Mouse (Mus musculus): ENCODE results near the gene Catsperg1. TPM values are rescaled to one million over a fixed set of nuclear protein-coding genes. Genes with fewer than 3 reads are reported as not detected.

Catsperg1 gene
- 1.7 and 4.1 TPM in 2 replicates for polyA plus RNA-seq (2011; ENCODE audit: insufficient read depth, insufficient read length, low replicate concordance, missing spikeins)

DNA sequence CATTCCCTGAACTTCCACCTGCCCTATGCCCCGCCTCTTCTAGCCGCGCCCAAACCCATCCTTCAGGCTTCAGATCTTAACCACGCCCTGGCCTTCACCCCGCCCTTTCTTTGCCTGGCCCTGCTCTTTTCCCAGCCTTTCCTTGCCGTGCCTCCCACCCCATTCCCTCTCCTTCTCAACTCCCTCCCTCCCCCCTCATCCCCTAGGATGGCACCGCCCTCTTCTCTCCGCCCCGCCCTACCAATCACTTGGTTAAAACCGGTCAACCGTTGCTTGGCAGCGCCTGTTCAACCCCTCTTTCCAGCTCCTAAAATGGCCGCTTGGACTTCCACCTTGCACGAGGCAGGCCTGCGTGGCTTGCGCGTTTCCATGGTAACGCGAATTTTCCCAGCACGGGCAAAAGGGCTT, at the start of gene Catsperg1:
Gene Catsperg1 (minus strand): TSS at position 361 of the 408 bp plus-strand sequence.
- TF ChIP-seq POLR2A (IDR thresholded peaks at IDR 0.05; ENCODE audit: borderline replicate concordance, control insufficient read depth, low read depth, low read length) (no peak), CTCF (IDR thresholded peaks at IDR 0.05; ENCODE audit: control insufficient read depth, insufficient read depth, low read length) (no peak)
- 67% methylated on average over 20 of the region's 20 CpGs for WGBS
- H3K4me3 ChIP-seq (replicated peaks; ENCODE audit: control insufficient read depth, low read depth, low read length) = no peak within 1 kb of the TSS
- no peaks in the 10 kb centered on the region for H3K4me1 ChIP-seq (ENCODE audit: control insufficient read depth, insufficient read depth, low read length)
- no peak within 1 kb of the TSS for H3K27ac ChIP-seq (ENCODE audit: control insufficient read depth, insufficient read depth, low read depth, low read length, poor library complexity)

DNA sequence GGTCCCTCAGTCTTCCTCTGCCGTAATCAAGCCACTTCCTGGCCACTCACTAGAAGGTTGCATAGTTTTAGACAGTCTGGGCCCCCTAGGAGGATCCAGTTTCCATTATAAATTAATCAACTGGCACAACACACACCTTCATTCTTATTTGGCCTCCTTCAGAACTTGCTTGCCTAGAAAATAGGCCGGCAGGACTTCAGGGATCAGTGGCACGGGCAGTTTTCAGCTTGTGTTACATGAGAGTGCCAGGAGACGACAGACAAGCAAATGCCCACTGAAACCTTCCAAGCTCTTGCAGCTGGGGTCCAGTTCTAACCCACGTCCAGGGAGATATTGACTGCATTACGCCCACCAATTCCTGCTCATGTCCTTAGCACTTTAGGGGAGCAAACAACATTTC, 48.3 kb upstream of the Catsperg1 start:
- Histone ChIP-seq H3K4me3 (replicated peaks; ENCODE audit: control insufficient read depth, low read depth, low read length) (no peak overlapping the region), H3K4me1 (ENCODE audit: control insufficient read depth, insufficient read depth, low read length) (no peaks in the 10 kb centered on the region), H3K27ac (ENCODE audit: control insufficient read depth, insufficient read depth, low read depth, low read length, poor library complexity) (no peak overlapping the region)
- TF ChIP-seq CTCF (IDR thresholded peaks at IDR 0.05; ENCODE audit: control insufficient read depth, insufficient read depth, low read length) (no peak), POLR2A (IDR thresholded peaks at IDR 0.05; ENCODE audit: borderline replicate concordance, control insufficient read depth, low read depth, low read length) (no peak)
- WGBS = 80% methylated on average over 6 of the region's 6 CpGs

GRCm38 (mm10) chr7:29259781-29260730, 46.2 kb upstream of the Catsperg1 start:
- Histone ChIP-seq H3K4me1 (ENCODE audit: control insufficient read depth, insufficient read depth, low read length) (no peaks in the 10 kb centered on the region), H3K27ac (ENCODE audit: control insufficient read depth, insufficient read depth, low read depth, low read length, poor library complexity) (no peak overlapping the region), H3K4me3 (replicated peaks; ENCODE audit: control insufficient read depth, low read depth, low read length) (no peak overlapping the region)
- TF ChIP-seq CTCF (IDR thresholded peaks at IDR 0.05; ENCODE audit: control insufficient read depth, insufficient read depth, low read length) (no peak), POLR2A (IDR thresholded peaks at IDR 0.05; ENCODE audit: borderline replicate concordance, control insufficient read depth, low read depth, low read length) (no peak)
- 78% methylated on average over 10 of the region's 10 CpGs for WGBS

DNA sequence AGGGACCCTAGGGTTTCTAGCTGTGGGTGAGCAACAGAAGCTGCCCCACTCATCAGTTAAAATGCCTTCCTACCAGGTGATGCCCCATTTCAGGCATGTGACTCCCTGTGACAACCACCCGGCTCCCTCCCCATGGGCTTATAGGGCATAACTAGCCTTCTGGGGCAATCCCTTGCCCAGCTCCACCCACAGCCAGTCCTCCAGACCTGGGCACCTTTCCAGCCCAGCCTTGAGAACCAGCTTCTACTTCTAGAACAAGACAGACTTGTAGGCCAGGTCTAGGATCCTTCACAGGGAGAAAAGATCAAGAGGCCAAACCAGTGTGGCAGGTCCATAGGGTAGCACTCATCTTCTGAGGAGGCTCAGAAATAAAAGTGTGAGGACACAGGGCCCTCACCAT, 43.5 kb upstream of the Catsperg1 start:
- TF ChIP-seq CTCF (IDR thresholded peaks at IDR 0.05; ENCODE audit: control insufficient read depth, insufficient read depth, low read length) (no peak), POLR2A (IDR thresholded peaks at IDR 0.05; ENCODE audit: borderline replicate concordance, control insufficient read depth, low read depth, low read length) (no peak)
- no peak overlapping the region for H3K27ac ChIP-seq (ENCODE audit: control insufficient read depth, insufficient read depth, low read depth, low read length, poor library complexity)
- H3K4me1 ChIP-seq (ENCODE audit: control insufficient read depth, insufficient read depth, low read length) = no peaks in the 10 kb centered on the region
- H3K4me3 ChIP-seq (replicated peaks; ENCODE audit: control insufficient read depth, low read depth, low read length) = no peak overlapping the region
- WGBS = 79% methylated on average over 1 of the region's 1 CpGs

DNA sequence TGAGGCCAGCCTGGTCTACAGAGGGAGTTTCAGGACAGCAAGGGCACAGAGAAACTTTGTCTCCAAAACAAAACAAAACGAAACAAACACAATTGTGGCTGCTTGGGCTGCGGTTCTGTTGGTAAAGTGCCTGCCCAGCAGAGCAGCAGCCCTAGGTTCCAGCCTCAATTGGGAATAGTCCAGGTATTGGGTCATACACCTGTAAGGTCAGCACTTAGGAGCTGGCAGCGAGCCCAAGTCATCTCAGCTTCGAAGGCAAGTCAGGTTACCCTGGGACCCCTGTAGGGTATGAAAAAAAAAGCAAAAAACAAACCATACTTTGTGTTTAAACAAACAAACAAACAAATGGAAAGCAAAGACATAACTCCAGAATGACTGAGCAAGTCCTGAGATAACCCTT, 42.0 kb upstream of the Catsperg1 start:
- Histone ChIP-seq H3K4me3 (replicated peaks; ENCODE audit: control insufficient read depth, low read depth, low read length) (no peak overlapping the region), H3K27ac (ENCODE audit: control insufficient read depth, insufficient read depth, low read depth, low read length, poor library complexity) (no peak overlapping the region), H3K4me1 (ENCODE audit: control insufficient read depth, insufficient read depth, low read length) (no peaks in the 10 kb centered on the region)
- TF ChIP-seq POLR2A (IDR thresholded peaks at IDR 0.05; ENCODE audit: borderline replicate concordance, control insufficient read depth, low read depth, low read length) (no peak), CTCF (IDR thresholded peaks at IDR 0.05; ENCODE audit: control insufficient read depth, insufficient read depth, low read length) (no peak)
- WGBS = 83% methylated on average over 4 of the region's 4 CpGs

GRCm38 (mm10) chr7:29253842-29254241, 40.0 kb upstream of the Catsperg1 start:
- WGBS = 33% methylated on average over 5 of the region's 5 CpGs
- no peak overlapping the region for H3K27ac ChIP-seq (ENCODE audit: control insufficient read depth, insufficient read depth, low read depth, low read length, poor library complexity)

DNA sequence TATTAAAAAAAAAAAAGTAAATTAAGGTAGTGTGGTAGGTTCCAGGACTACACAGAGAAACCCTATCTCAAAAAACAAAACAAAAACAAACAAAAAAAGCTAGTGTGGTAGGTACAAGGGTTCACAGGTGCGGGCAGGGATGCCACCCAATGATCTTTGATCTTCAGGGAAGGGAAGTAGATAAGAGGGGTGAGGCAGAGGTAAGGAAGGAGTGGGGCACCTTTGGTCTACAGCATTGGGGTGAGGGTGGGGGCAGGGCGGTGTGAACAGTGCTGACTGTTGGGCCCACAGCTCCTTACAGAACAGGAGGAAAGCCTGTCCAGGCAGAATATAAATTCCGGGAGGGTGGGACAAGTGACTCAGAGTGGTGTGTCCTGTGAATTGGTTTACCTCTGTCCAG, 37.3 kb upstream of the Catsperg1 start:
- WGBS = 69% methylated on average over 3 of the region's 3 CpGs
- Histone ChIP-seq H3K27ac (ENCODE audit: control insufficient read depth, insufficient read depth, low read depth, low read length, poor library complexity) (no peak overlapping the region), H3K4me1 (ENCODE audit: control insufficient read depth, insufficient read depth, low read length) (no peaks in the 10 kb centered on the region), H3K4me3 (replicated peaks; ENCODE audit: control insufficient read depth, low read depth, low read length) (no peak overlapping the region)
- TF ChIP-seq CTCF (IDR thresholded peaks at IDR 0.05; ENCODE audit: control insufficient read depth, insufficient read depth, low read length) = no peak
- TF ChIP-seq POLR2A (IDR thresholded peaks at IDR 0.05; ENCODE audit: borderline replicate concordance, control insufficient read depth, low read depth, low read length) = no peak

More at GRCm38 (mm10) chr7:29253842-29254241, 40.0 kb upstream of the Catsperg1 start:
- Histone ChIP-seq H3K4me1 (ENCODE audit: control insufficient read depth, insufficient read depth, low read length) (no peaks in the 10 kb centered on the region), H3K4me3 (replicated peaks; ENCODE audit: control insufficient read depth, low read depth, low read length) (no peak overlapping the region)
- TF ChIP-seq POLR2A (IDR thresholded peaks at IDR 0.05; ENCODE audit: borderline replicate concordance, control insufficient read depth, low read depth, low read length) (no peak), CTCF (IDR thresholded peaks at IDR 0.05; ENCODE audit: control insufficient read depth, insufficient read depth, low read length) (no peak)

DNA sequence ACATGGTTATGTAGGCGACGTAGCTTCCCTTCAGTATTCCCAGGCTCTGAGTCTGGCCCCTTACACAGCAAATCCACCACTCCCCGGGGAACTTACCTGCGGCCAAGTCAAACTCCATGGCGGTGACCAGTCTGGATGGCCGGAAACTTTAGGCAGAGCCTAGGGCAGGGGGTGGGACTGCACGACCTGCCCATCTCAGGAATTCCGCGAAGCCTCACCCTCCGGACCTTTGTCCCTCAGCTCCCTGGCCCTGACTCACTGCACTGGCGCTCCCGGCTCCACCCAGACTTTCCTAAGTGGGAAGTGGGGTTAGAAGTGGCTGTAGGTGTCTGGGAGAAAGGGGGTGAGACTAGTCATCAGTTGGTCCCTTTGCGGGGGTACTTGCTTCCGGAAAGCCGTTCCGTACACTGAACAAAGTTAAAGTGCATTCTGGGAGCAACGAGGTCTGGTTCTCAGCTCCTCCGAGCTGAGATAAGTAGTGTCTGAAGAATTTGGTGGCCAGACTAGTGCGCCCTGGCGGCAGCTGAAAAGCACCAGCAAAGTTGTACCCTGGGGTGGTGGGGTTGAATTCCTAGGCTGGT, 34.5 kb upstream of the Catsperg1 start, which contains the start of gene 2200002D01Rik:
Gene 2200002D01Rik (minus strand): TSS at position 206 of the 581 bp plus-strand sequence.
- TF ChIP-seq POLR2A (IDR thresholded peaks at IDR 0.05; ENCODE audit: borderline replicate concordance, control insufficient read depth, low read depth, low read length) = no peak
- no peak for TF ChIP-seq CTCF (IDR thresholded peaks at IDR 0.05; ENCODE audit: control insufficient read depth, insufficient read depth, low read length)
- Histone ChIP-seq H3K27ac (ENCODE audit: control insufficient read depth, insufficient read depth, low read depth, low read length, poor library complexity) (no peak within 1 kb of the TSS; the same call in 1 of the 2 replicates), H3K4me1 (ENCODE audit: control insufficient read depth, insufficient read depth, low read length) (no peaks in the 10 kb centered on the region), H3K4me3 (replicated peaks; ENCODE audit: control insufficient read depth, low read depth, low read length) (peak within 1 kb of the TSS; percentile 19)
- whole genome bisulfite sequencing = 38% methylated on average over 20 of the region's 20 CpGs
